Mouse (Mus musculus) kidney, adult 2 months (tissue): ENCODE measurements around the gene 9130409I23Rik.

ENCODE experiments used
- CTCF ChIP-seq: fragments of 200-500 bp; conservative IDR thresholded peaks from 2 replicates; pipeline ENCODE4 v1.5.1; 2011; ENCODE audit warnings: low read depth, mild to moderate bottlenecking, control low read depth, low read length, moderate library complexity, mixed read lengths; ENCODE audit not compliant: insufficient read depth, insufficient read length
- POLR2A ChIP-seq: fragments of 200-500 bp; IDR thresholded peaks from one replicate; pipeline ENCODE4 v1.6.1; 2011; ENCODE audit warnings: low read depth, low read length, control low read depth

DNA sequence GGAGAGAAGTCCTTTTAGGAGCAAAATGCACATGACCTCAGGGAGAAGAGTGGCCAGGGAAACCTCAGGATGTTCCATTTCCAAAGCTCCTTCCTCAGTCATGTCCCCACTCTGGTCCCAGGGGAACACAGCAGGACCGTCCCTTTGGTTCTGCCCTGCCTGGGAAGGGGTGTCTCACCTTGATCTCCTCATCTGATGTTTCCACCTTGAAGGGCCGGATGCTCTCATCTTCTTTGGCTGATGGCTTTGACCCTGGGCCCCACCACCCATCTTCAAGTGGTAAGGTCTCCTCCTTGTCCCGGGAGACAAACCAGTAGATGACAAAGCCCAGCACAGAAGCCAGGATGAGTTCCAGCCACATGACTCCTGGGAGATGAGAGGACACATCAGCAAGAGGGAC is 49.4 kb upstream of the 9130409I23Rik start:
- TF ChIP-seq CTCF (no peak), POLR2A (no peak)
